Mouse (Mus musculus): ENCODE measurements around the gene Sel1l3. TPM values are rescaled to one million over a fixed set of nuclear protein-coding genes. Genes with fewer than 3 reads are reported as not detected.

The Sel1l3 gene
- polyA plus RNA-seq, 1 experiment: 0.02 TPM

GRCm38 (mm10) chr5:53139566-53139965, 74.2 kb downstream of the Sel1l3 start:
- H3K36me3 ChIP-seq (ENCODE audit: control insufficient read depth, insufficient read depth): no peaks in the 10 kb centered on the region
- H3K4me2 ChIP-seq (ENCODE audit: low read depth): no peak overlapping the region
- H3K27me3 ChIP-seq (ENCODE audit: control insufficient read depth, insufficient read depth, insufficient read length): peaks cover 3% of the 10 kb centered on the region
- no peak for TF ChIP-seq E2F4 (IDR thresholded peaks at IDR 0.05; ENCODE audit: insufficient read depth)
- no peak for TF ChIP-seq POLR2AphosphoS2 (IDR thresholded peaks at IDR 0.05; ENCODE audit: insufficient read length, low read depth)
- TF ChIP-seq MYOG (IDR thresholded peaks at IDR 0.05; ENCODE audit: control insufficient read depth in 1 of 3, insufficient read depth in 1 of 3, insufficient read length in 2 of 3, low read depth in 2 of 3): no peak
- TF ChIP-seq USF1 (IDR thresholded peaks at IDR 0.05; ENCODE audit: low read depth): no peak
- TF ChIP-seq MYOD1 (IDR thresholded peaks at IDR 0.05; ENCODE audit: control insufficient read depth in 1 of 3, insufficient read length in 2 of 3, low read depth in 2 of 3): no peak
- no peak for TF ChIP-seq POLR2A (IDR thresholded peaks at IDR 0.05; ENCODE audit: insufficient read length, low read depth)
- TF ChIP-seq MAX (IDR thresholded peaks at IDR 0.05; ENCODE audit: low read depth): no peak
- TF ChIP-seq CEBPB (IDR thresholded peaks at IDR 0.05; ENCODE audit: insufficient read depth, poor library complexity, severe bottlenecking): no peak
- no peak for TF ChIP-seq REST (IDR thresholded peaks at IDR 0.05; ENCODE audit: insufficient read depth, insufficient read length)
- no peak for TF ChIP-seq TCF3 (IDR thresholded peaks at IDR 0.05; ENCODE audit: insufficient read length, low read depth)
- no peak for TF ChIP-seq SRF (IDR thresholded peaks at IDR 0.05; ENCODE audit: control insufficient read depth, insufficient read length, low read depth)
- no peak for TF ChIP-seq TCF12 (IDR thresholded peaks at IDR 0.05; ENCODE audit: insufficient read depth, poor library complexity, severe bottlenecking)
- H3ac ChIP-seq (ENCODE audit: control insufficient read depth, insufficient read length): no peak overlapping the region
- no peaks in the 10 kb centered on the region for H3K79me2 ChIP-seq (ENCODE audit: control insufficient read depth, insufficient read depth)
- no peak overlapping the region for H3K4me3 ChIP-seq

- no peaks in the 10 kb centered on the region for H3K79me2 ChIP-seq (ENCODE audit: control insufficient read depth, insufficient read depth)
- H3K27me3 ChIP-seq (ENCODE audit: control insufficient read depth, insufficient read depth, insufficient read length): peaks cover 3% of the 10 kb centered on the region
- no peaks in the 10 kb centered on the region for H3K36me3 ChIP-seq (ENCODE audit: control insufficient read depth, insufficient read depth)
- no peak overlapping the region for H3ac ChIP-seq (ENCODE audit: control insufficient read depth, insufficient read length)
- TF ChIP-seq USF1 (IDR thresholded peaks at IDR 0.05; ENCODE audit: low read depth) (no peak), POLR2AphosphoS2 (IDR thresholded peaks at IDR 0.05; ENCODE audit: insufficient read length, low read depth) (no peak)
- no peak overlapping the region for H3K4me3 ChIP-seq
- no peak overlapping the region for H3K4me2 ChIP-seq (ENCODE audit: low read depth)
Observed at GRCm38 (mm10) chr5:53139140-53139539, 74.6 kb downstream of the Sel1l3 start.

GRCm38 (mm10) chr5:53138025-53138424, 75.7 kb downstream of the Sel1l3 start:
- Histone ChIP-seq H3K4me3 (no peak overlapping the region), H3K79me2 (ENCODE audit: control insufficient read depth, insufficient read depth) (no peaks in the 10 kb centered on the region), H3ac (ENCODE audit: control insufficient read depth, insufficient read length) (no peak overlapping the region), H3K36me3 (ENCODE audit: control insufficient read depth, insufficient read depth) (no peaks in the 10 kb centered on the region), H3K27me3 (ENCODE audit: control insufficient read depth, insufficient read depth, insufficient read length) (peaks cover 3% of the 10 kb centered on the region), H3K4me2 (ENCODE audit: low read depth) (no peak overlapping the region)
- TF ChIP-seq MYOG (IDR thresholded peaks at IDR 0.05; ENCODE audit: control insufficient read depth in 1 of 3, insufficient read depth in 1 of 3, insufficient read length in 2 of 3, low read depth in 2 of 3) (no peak), POLR2AphosphoS2 (IDR thresholded peaks at IDR 0.05; ENCODE audit: insufficient read length, low read depth) (no peak), POLR2A (IDR thresholded peaks at IDR 0.05; ENCODE audit: insufficient read length, low read depth) (no peak), REST (IDR thresholded peaks at IDR 0.05; ENCODE audit: insufficient read depth, insufficient read length) (no peak), TCF3 (IDR thresholded peaks at IDR 0.05; ENCODE audit: insufficient read length, low read depth) (no peak), E2F4 (IDR thresholded peaks at IDR 0.05; ENCODE audit: insufficient read depth) (no peak), MYOD1 (IDR thresholded peaks at IDR 0.05; ENCODE audit: control insufficient read depth in 1 of 3, insufficient read length in 2 of 3, low read depth in 2 of 3) (no peak), CEBPB (IDR thresholded peaks at IDR 0.05; ENCODE audit: insufficient read depth, poor library complexity, severe bottlenecking) (no peak), USF1 (IDR thresholded peaks at IDR 0.05; ENCODE audit: low read depth) (no peak), TCF12 (IDR thresholded peaks at IDR 0.05; ENCODE audit: insufficient read depth, poor library complexity, severe bottlenecking) (no peak), MAX (IDR thresholded peaks at IDR 0.05; ENCODE audit: low read depth) (no peak), SRF (IDR thresholded peaks at IDR 0.05; ENCODE audit: control insufficient read depth, insufficient read length, low read depth) (no peak)

GRCm38 (mm10) chr5:53135984-53136383, 77.7 kb downstream of the Sel1l3 start:
- no peak for TF ChIP-seq TCF3 (IDR thresholded peaks at IDR 0.05; ENCODE audit: insufficient read length, low read depth)
- no peak for TF ChIP-seq POLR2A (IDR thresholded peaks at IDR 0.05; ENCODE audit: insufficient read length, low read depth)
- no peak for TF ChIP-seq E2F4 (IDR thresholded peaks at IDR 0.05; ENCODE audit: insufficient read depth)
- no peak overlapping the region for H3ac ChIP-seq (ENCODE audit: control insufficient read depth, insufficient read length)
- H3K79me2 ChIP-seq (ENCODE audit: control insufficient read depth, insufficient read depth): no peaks in the 10 kb centered on the region
- H3K36me3 ChIP-seq (ENCODE audit: control insufficient read depth, insufficient read depth): no peaks in the 10 kb centered on the region
- H3K4me2 ChIP-seq (ENCODE audit: low read depth): no peak overlapping the region
- peaks cover 3% of the 10 kb centered on the region for H3K27me3 ChIP-seq (ENCODE audit: control insufficient read depth, insufficient read depth, insufficient read length)
- no peak overlapping the region for H3K4me3 ChIP-seq

- TF ChIP-seq USF1 (IDR thresholded peaks at IDR 0.05; ENCODE audit: low read depth): no peak
- no peak for TF ChIP-seq E2F4 (IDR thresholded peaks at IDR 0.05; ENCODE audit: insufficient read depth)
- TF ChIP-seq REST (IDR thresholded peaks at IDR 0.05; ENCODE audit: insufficient read depth, insufficient read length): no peak
- no peak for TF ChIP-seq MYOG (IDR thresholded peaks at IDR 0.05; ENCODE audit: control insufficient read depth in 1 of 3, insufficient read depth in 1 of 3, insufficient read length in 2 of 3, low read depth in 2 of 3)
- no peak for TF ChIP-seq TCF12 (IDR thresholded peaks at IDR 0.05; ENCODE audit: insufficient read depth, poor library complexity, severe bottlenecking)
- TF ChIP-seq POLR2AphosphoS2 (IDR thresholded peaks at IDR 0.05; ENCODE audit: insufficient read length, low read depth): no peak
- H3K4me3 ChIP-seq: no peak overlapping the region
- H3K36me3 ChIP-seq (ENCODE audit: control insufficient read depth, insufficient read depth): no peaks in the 10 kb centered on the region
- H3K79me2 ChIP-seq (ENCODE audit: control insufficient read depth, insufficient read depth): no peaks in the 10 kb centered on the region
- no peaks in the 10 kb centered on the region for H3K27me3 ChIP-seq (ENCODE audit: control insufficient read depth, insufficient read depth, insufficient read length)
- no peak overlapping the region for H3ac ChIP-seq (ENCODE audit: control insufficient read depth, insufficient read length)
- H3K4me2 ChIP-seq (ENCODE audit: low read depth): no peak overlapping the region
Observed at GRCm38 (mm10) chr5:53134003-53134402, 79.7 kb downstream of the Sel1l3 start.

All from myocyte (in vitro differentiated cells).